Mouse (Mus musculus) monocyte, adult 2 months (primary cell): Measurements from ENCODE around the gene Fam131b.

Experiments used
- DNase-seq, 2 experiments: peaks; one replicate each; pipeline ENCODE4 v3.0.0; 2022; ENCODE audit warnings: low spot score in 2 of 2, low read depth in 1 of 2

Fam131b gene

DNA sequence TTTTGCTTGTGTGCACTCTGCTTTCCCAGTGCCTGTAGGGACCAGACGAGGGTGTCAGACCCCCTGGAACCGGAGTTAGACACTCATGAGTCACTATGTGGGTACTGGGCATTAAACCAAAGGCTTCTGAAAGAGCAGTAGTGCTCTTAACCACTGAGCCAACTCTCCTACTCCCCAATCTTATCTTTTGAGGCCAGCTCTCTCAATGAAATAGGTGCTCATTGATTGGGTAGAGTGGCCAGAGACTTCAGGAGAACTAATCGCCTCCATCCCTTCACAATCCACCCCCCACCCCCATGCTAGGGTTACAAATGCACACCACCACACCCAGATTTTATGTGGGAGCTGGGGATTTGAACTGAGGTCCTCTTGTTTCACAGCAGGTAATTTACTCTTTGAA, 4.3 kb upstream of the Fam131b start:
- no peak for DNase-seq

DNA sequence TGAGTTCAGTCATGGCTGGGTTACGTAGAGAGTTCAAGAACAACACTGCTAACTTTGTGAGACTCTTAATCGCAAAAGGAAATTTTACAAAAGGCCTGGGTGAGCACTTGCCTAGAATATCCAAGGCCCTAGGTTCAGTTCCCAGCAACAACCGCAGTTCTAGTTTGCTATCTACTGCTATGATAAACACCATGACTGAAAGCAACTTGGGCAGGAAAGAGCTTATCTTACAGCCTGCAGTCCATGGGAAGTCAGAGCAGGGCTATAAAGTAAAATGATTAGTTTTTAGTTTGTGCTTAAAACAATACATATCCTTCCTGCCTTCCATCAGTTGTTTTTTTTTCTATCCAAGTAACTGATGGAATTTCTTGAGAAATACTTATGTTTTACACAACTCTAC, 2.1 kb upstream of the Fam131b start:
- no peak for DNase-seq

DNA sequence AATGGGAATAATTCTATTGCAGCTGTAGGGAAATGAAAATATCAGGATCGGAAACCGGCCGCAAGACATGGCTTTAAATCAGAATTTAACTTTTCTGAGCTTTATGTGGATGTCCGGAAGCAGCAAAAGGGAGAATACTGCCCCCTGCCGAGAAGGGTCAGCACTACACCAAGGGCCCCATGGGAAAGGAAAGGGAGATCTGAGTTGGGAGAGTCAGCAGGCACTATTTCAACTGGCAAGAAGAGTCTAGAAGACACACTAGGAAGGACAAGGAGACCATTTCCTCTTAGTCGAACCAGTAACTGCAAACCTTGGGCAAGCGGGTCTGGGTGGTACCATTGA, 796 bp upstream of the Fam131b start:
- DNase-seq = peak; percentile 36 to 71

DNA sequence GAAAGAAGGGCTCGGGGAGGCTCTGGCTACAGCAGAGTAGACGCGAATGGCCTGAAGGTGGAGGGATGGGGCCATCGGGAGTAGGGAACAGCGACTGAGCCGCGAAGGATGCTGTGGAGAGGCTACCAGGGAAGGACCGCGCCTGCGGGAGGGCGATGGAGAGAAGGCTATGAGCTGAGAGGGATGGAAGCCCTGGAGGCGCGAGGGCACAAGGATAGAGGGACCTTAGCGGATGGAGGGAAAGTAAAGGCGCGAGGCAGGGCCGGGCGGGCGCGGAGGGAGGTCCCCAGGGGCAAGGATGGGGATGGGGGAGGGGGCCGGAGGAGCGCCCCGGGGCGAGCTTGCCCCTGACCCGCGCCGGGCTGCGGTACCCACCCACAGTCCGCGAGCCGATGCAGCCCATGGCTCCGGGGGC, 369 bp downstream of the Fam131b start:
- no peak for DNase-seq

DNA sequence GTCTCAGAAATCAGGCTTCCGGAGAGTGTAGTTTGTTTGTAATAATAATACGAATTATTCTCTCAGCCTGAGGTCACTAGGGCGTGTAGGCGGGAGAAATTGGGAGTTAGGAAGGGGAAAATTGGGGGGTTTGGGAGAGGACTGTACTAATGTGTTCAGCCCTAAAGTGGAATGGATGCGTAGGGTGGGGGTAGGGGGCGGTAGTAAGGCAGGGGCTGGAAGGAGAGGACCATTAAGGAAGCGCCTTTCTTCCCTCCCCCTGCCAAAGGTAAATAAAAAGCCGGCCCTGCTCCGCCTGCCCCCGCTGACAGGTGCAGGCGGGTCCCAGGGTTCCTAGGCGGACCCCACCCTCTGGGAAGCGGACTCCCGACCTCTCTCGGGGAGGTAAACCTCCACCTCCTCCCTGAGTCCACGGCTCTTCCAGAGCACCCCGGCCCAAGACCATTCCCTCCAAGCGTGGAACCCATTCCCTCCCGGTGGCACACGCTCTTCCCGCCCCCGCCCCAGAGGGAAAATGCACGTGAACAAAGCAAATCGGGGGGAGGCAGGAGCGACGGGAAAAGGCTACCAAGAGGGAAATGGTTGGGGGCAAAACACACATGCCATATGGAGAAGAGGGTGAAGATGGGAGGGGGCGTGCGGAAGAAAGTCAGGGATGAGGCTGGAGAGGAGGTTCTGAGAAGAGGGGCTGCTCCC, 924 bp downstream of the Fam131b start:
- DNase-seq = no peak

DNA sequence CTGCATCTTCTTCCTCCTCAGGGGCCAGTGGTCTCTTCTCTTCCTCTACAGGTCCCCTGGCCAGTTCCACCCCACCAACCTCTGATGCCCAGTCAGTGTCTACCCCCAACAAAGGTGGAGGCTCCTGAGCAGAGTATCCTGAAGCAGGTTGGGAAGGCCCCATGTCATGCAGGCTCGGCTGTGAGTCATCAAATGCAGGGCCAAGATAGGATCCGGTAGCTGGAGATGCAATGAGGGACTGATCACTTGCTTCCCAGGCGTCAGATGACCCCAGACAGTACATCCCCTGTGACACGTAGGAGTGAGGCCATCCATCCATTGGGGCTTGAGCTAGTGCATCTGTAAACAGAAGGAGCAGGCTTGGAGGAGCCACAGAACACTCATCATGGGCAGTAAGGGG, 6.2 kb downstream of the Fam131b start:
- no peak for DNase-seq

DNA sequence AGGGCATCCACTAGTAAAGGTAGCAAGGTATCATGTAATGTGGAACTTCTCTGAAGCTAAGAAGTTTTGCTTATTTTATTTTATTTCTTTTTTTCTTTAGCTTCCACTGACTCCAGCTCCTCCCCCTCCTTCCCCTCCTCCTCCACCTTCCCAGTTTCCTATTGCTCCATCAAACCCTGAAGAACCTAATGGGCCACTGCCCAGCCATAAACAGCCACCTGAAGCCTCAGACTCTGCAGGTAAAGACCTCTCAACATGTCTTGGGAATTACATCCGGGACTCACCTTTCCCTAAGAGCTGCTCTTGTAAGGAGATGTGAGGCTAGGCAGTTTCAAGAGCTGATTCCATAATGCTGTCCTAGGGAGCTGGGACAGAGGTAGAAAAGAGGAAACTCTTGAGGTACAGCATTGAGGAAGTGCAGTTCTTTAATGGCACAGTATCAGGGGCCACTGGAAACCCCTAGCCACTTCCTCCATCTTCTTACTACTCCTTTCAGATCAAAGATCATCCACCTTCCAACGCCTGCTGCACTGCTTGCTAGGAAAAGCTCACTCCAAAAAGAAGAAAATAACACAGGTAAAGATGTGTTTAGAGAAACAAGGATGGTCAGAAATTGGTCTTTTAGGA, 13.9 kb downstream of the Fam131b start:
- DNase-seq = no peak

DNA sequence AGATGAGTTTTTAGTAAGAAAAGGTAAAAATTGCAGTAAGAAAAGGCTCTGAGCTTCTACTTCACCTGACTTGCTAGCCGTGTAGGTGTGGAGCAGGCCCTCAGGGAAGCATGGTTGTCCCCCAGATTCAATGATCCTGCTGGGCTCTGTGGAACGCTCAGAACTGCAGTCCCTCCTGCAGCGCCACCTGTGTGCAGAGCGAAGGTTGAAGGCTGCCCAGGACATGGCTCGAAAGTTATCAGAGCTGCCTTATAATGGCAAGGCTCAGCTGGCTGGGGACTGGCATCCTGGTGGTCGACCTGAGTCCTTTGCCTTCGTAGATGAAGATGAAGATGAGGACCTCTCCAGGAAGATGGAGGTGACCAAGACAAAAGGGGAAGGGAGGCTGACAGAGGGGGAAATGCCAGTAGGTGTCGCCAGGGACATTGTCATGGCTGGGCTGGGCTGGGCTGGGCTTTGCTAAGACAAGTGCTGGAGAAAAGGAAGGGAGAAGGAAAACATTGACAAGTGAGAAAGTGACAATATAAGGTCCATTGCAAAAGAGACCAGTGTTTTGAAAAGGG, 14.5 kb downstream of the Fam131b start:
- DNase-seq = no peak

DNA sequence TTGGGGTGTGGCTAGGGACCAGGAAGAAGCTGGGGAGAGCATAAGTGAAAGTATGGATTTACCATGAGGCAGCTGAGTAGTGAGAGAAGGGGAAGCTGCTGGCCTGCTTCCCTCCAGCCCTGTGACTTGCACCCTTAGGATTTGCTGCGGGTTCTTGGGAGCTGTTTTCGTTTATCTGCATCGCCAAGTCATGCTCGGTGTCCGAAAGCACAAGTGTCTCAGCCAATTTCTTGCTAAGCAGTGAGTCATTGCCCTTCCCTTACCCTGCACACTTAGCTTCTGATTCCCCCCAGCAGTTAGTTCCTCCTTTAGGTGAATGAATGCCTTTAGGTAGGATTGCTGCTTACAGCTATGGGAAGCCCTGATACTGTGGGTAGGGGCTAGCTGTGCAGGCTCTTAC, 25.1 kb downstream of the Fam131b start:
- peak in 1 of 2 experiments; percentile 17 for DNase-seq

DNA sequence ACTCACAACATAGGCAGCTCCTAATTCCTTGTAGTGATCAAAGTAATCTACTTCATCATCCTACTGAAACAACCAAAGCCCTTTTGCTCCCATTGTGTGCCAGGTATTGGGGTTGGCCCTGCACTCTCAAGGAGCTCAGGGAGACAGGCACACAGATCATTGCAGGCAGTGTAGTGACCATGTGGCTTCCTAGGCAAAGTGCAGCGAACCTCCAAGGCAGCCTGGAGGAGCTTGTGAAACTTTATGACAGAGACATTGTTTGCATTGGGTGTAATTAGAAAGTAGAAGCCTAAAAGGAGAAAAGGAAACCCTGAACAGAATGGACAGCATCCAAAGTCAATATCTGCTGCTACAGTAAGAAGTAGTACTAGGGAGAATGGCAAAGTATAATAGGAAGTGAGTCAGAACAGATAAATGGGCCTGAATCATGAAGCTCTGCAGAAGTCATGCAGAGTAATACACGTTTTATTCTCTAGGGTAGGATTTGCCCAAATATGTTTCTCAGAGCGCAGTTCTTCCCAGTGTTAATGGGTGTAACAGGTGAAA, 28.8 kb downstream of the Fam131b start:
- DNase-seq = no peak

DNA sequence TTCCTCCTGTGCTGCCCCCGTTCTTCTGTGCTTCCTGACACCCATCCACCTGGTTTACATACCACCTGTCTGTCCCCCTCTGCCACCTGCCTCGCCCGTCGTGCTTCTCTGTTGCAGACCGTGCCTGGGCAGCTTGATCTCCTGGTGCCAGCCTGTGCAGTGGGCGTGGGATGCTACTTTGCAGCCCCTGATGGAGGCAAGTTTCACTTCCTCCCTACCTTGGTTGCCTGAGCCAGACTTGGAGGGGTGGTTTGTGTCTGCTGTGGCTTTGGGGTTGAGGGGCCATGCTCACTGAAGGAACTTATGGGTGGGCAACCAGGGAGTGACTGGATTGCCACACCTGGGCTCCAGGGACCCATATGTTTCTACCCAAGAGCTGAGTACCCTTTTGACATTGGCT, 31.1 kb downstream of the Fam131b start:
- no peak for DNase-seq

DNA sequence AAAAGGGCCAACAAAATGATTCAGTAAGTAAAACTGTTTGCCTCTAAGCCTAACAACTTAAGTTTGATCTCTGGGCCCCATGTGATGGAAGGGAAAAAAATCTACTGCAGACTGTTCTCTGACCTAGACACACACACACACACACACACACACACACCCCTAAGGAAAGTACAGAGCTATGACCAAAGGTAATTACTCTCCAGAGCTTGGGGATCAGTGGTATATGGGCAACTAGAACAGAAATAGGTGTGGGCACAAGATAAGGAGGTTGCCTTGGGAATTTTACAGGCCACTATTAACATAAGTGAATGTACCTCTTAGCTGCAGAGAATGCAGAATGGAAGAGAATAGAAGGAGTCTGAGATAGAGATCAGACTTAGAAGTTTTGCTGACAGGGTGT, 36.9 kb downstream of the Fam131b start:
- no peak for DNase-seq

DNA sequence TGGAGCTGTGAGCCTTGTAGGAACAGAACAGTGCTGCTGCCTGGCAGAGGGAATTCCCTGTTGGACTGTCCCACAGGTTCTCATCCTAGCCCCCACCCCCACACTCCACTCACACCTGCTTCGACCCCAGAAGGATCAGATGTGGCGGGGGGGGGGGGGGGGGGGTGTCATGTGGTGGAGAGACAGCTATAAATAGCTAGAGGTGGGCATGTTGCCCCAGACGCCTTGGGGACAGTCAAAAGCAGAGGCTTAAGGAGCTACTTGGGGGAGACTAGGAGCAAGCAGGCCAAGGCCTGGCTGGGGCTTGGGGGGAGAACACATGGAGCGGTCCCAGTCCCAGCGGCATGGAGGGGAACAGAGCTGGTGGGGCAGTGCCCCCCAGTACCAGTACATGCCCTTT, 38.0 kb downstream of the Fam131b start, which contains the start of gene Clcn1:
Gene Clcn1, plus strand, starts transcription at position 238 of the 400 bp plus-strand sequence.
- DNase-seq = no peak

DNA sequence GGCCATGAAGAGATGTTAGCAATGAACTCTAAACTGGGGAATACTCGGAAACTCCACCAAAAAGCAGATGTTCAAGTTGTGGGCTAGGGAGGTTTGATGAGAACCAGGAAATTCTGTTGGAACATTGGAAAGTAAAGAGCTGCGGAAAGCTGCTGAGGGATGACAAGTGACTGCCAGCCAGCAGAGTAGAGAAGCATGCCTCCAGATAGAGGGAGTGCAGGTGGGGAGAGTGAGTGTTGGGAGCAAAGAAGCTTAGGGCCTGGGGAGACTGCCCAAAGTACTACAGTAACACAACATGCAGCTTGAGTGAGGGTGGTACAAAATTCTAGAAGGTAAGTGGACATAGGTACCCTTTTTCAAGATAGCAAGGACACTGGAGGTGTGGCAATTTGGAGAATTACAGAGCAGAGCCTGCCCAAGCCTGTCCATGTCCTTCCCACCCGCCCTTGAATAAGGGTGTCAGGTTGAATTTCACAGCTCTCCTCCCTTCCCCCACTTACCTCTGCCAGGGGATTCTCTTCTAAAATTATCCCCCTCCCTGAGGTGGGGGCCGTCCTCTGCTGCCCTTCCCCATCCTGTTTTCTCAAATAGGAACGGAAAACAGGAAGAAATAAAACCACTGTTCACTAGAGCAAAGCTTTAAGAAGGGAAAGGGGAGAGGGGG, 41.4 kb downstream of the Fam131b start:
- no peak for DNase-seq

DNA sequence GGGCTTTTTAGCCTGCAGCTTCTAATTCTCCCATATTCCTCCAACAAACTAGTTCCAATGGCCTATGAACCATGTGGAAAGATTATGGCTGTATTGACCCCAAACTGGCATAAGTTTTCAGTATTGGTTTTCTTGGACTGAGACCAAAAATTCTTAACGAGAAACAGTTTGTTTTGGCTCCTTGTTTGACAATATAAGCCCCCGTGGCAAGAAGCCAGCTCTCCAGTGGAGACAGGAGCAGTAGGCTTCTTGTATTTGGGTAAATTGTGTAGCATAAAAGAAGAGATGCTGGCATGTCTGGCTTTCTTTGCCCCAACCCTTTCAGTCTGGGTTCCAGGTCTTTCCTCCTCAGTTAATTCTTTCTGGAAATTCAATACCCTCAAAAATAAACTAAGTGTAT, 48.3 kb downstream of the Fam131b start:
- no peak for DNase-seq

DNA sequence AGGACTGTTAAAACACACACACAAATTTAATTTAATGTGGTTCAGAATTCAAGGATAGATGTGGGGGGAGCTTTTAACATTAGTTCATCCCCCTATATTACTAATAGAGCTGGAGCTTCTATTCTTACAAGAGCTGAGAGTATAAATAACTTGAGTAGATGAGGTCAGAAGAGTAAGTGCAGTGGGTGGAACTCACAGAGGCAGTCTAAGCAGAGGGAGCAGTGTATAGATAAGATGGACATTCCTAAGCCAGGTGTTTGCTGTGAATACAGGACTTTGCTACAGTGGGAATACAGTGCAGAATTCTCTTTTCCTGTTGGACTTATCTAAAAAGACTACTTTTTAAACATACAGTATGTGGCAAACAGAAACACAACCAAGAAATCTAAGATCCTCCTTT, 53.6 kb downstream of the Fam131b start:
- no peak for DNase-seq

DNA sequence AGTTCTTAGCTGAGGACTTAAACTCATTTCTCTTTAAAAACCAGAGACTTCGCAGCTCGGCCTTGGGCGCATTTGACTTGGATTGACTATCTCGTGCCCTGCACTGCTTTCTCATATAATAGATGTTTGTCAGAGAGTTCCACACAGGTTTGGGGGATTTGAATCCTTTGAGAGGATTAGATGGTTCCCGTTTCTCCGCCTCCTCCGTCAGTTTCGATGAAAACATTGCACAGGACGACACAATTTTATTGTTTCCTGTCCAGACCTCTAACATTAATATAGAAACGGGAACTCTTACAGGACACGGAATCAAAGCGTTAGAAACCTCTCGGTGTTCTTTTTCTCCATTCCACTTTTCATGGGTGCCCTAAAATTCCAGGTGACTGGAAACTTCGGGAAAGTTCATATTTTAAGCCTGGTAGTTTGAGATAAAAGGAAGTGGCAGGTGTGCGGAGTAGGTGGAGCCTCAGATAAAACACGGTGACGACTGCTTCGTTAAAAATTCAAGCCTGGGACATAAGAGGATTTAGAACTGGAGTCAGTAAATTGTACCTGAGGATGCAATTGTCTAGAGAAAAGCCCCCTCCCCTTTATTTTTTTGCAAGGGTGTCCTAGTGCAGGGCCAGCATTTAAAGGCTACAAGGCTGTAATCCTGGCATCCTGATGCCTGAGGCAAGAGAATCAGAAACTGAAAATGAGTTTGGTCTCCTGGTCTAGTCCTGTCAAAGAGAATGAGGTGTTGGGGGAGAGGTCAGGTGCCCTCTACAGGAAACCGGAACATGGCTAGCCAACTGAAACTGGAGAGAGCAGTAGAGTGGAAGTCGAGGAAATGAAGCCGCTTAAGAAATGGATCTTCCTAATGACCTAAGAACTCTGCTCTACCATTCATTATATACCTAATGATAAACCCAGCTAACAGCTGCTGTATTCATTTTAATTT, 58.8 kb downstream of the Fam131b start:
- peak in 1 of 2 experiments; percentile 28 for DNase-seq
